Mouse (Mus musculus) thymus, postnatal 36 days (tissue): Measurements from ENCODE around the gene Shisa2.

Experiments
- DNase-seq, 2 experiments: peaks; one replicate each; pipeline ENCODE4 v3.0.0; 2022; ENCODE audit warnings: mixed read lengths in 2 of 2

Gene Shisa2

GRCm38 (mm10) chr14:59632067-59632466, 7.0 kb downstream of the Shisa2 start:
- DNase-seq, result no peak

GRCm38 (mm10) chr14:59633295-59633898, 8.3 kb downstream of the Shisa2 start:
- no peak for DNase-seq

GRCm38 (mm10) chr14:59633988-59634387, 8.9 kb downstream of the Shisa2 start:
- DNase-seq, result no peak

- DNase-seq, result no peak
These were observed 14.0 kb downstream of the Shisa2 start for GRCm38 (mm10) chr14:59638906-59639703.

GRCm38 (mm10) chr14:59641856-59642255, 16.7 kb downstream of the Shisa2 start:
- DNase-seq, result no peak

- DNase-seq, result peak; percentile 53 to 58
These were observed 18.5 kb downstream of the Shisa2 start for GRCm38 (mm10) chr14:59643582-59643981.

- DNase-seq, result no peak
These were observed 19.1 kb downstream of the Shisa2 start for GRCm38 (mm10) chr14:59644166-59644565.

GRCm38 (mm10) chr14:59644896-59645295, 19.8 kb downstream of the Shisa2 start:
- no peak for DNase-seq

- no peak for DNase-seq
These were observed 22.0 kb downstream of the Shisa2 start for GRCm38 (mm10) chr14:59646826-59647697.

- no peak for DNase-seq
These were observed 23.5 kb downstream of the Shisa2 start for GRCm38 (mm10) chr14:59648611-59649010.

- DNase-seq, result no peak
These were observed 24.2 kb downstream of the Shisa2 start for GRCm38 (mm10) chr14:59649337-59649736.

- DNase-seq, result no peak
These were observed 31.5 kb downstream of the Shisa2 start for GRCm38 (mm10) chr14:59656591-59656990.

GRCm38 (mm10) chr14:59657098-59657497, 32.0 kb downstream of the Shisa2 start:
- no peak for DNase-seq

GRCm38 (mm10) chr14:59672893-59673515, 47.9 kb downstream of the Shisa2 start:
- no peak for DNase-seq

GRCm38 (mm10) chr14:59674556-59674955, 49.4 kb downstream of the Shisa2 start:
- DNase-seq, result no peak

GRCm38 (mm10) chr14:59675330-59675729, 50.2 kb downstream of the Shisa2 start:
- no peak for DNase-seq

- no peak for DNase-seq
These were observed 52.5 kb downstream of the Shisa2 start for GRCm38 (mm10) chr14:59677598-59678003.
